Mouse (Mus musculus): ENCODE measurements around the gene Ick.

- no peak for TF ChIP-seq CHD2 (IDR thresholded peaks at IDR 0.05; ENCODE audit: low read depth, low read length)
- no peak for TF ChIP-seq HCFC1 (IDR thresholded peaks at IDR 0.05; ENCODE audit: borderline replicate concordance, insufficient read depth, low read length)
Observed at GRCm38 (mm10) chr9:78121358-78121757, 12.4 kb downstream of the Ick start.
